25 mouse cellular contexts compared by ENCODE assay signal in the genomic region with DNA sequence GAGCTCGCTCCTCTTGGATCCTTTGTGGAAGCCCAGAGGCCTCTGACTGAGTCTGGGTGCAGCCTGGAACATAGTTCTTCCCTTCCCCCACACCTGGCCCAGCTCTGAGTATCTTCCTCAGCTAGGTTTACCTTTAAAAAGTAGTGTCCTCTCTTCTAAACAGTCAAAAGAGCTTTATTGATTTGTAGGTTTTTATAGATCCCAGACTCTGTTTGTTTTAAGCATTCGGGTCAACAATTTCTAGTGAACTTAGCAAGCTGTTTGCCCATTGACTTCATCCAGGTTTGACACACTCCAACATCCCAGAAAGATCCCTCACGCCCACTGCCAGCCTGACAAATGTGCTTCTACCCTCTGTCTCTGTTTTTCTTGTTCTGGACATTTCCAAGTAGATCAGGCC. TPM values are rescaled to one million over a fixed set of nuclear protein-coding genes. Genes with fewer than 3 reads are reported as not detected.
DNase-seq lines count a peak whose midpoint lies in the region; ATAC-seq and TF ChIP-seq lines count a peak whose summit lies in the region.
"Had no signal": no experiment of that assay in that cellular context is flagged by ENCODE, and none has a peak within 500 bp of the region (broad histone marks: within the 10 kb centered on the region; RNA-seq: fewer than 3 reads in every experiment).

No protein-coding gene starts in this region.

- H3K79me2 ChIP-seq in liver, adult 2 months (ENCODE audit: control insufficient read depth, insufficient read depth, low read length), result 0 out of 2 replicates have a peak, but pooled peaks cover 2% of the 10 kb centered on the region

- H3K9ac ChIP-seq in liver, adult 2 months (ENCODE audit: low read depth, low read length), result no peak overlapping the region
- H3K9ac ChIP-seq in liver, embryonic 11.5 days (ENCODE audit: low read depth, low read length), result no peak overlapping the region
- no peak overlapping the region for H3K9ac ChIP-seq in liver, embryonic 15.5 days
- H3K9ac ChIP-seq in liver, postnatal 0 days (replicated peaks), result no peak overlapping the region
- H3K9ac ChIP-seq: embryonic facial prominence, embryonic 12.5 days; forebrain, embryonic 13.5 days; forebrain, embryonic 15.5 days had no signal

- H3K27ac ChIP-seq in liver, adult 2 months (replicated peaks; ENCODE audit: insufficient read depth, low read depth, low read length), result peak overlapping the region; percentile 81
- no peak overlapping the region for H3K27ac ChIP-seq in liver, embryonic 11.5 days (ENCODE audit: low read depth, low read length)
- peak overlapping the region; percentile 19; the same call in 1 of the 2 replicates for H3K27ac ChIP-seq in liver, embryonic 15.5 days (replicated peaks)
- H3K27ac ChIP-seq in liver, postnatal 0 days (ENCODE audit: low read depth), result peak overlapping the region; percentile 84
- H3K27ac ChIP-seq: embryonic facial prominence, embryonic 10.5 days; embryonic facial prominence, embryonic 12.5 days; forebrain, embryonic 13.5 days; forebrain, embryonic 15.5 days had no signal

- no peak for TF ChIP-seq CTCF in liver, adult 2 months (IDR thresholded peaks at IDR 0.05; ENCODE audit: low read depth, low read length)
- no peak for TF ChIP-seq CTCF in liver, postnatal 0 days (IDR thresholded peaks at IDR 0.05; ENCODE audit: low read depth)

- H3K27me3 ChIP-seq in liver, adult 2 months (ENCODE audit: control insufficient read depth, insufficient read depth, low read length), result no peaks in the 10 kb centered on the region
- no peaks in the 10 kb centered on the region for H3K27me3 ChIP-seq in liver, embryonic 11.5 days (replicated peaks; ENCODE audit: control insufficient read depth, insufficient read depth, low read length)
- H3K27me3 ChIP-seq in liver, embryonic 15.5 days, result no peaks in the 10 kb centered on the region
- no peaks in the 10 kb centered on the region for H3K27me3 ChIP-seq in liver, postnatal 0 days (ENCODE audit: insufficient read depth, low read length)
- H3K27me3 ChIP-seq: embryonic facial prominence, embryonic 12.5 days; forebrain, embryonic 13.5 days; forebrain, embryonic 15.5 days; Patski had no signal

- no peaks in the 10 kb centered on the region for H3K36me3 ChIP-seq in liver, adult 2 months (ENCODE audit: control insufficient read depth, insufficient read depth, low read length)
- H3K36me3 ChIP-seq in liver, embryonic 11.5 days (ENCODE audit: control insufficient read depth, insufficient read depth, low read length), result no peaks in the 10 kb centered on the region
- H3K36me3 ChIP-seq in liver, embryonic 15.5 days (replicated peaks), result no peaks in the 10 kb centered on the region
- H3K36me3 ChIP-seq in liver, postnatal 0 days (replicated peaks; ENCODE audit: insufficient read depth, low read length), result no peaks in the 10 kb centered on the region
- H3K36me3 ChIP-seq: embryonic facial prominence, embryonic 10.5 days; embryonic facial prominence, embryonic 12.5 days; forebrain, embryonic 15.5 days; G1E had no signal

- no peak overlapping the region for H3K4me2 ChIP-seq in liver, embryonic 11.5 days
- no peak overlapping the region for H3K4me2 ChIP-seq in liver, embryonic 15.5 days
- no peak overlapping the region for H3K4me2 ChIP-seq in liver, postnatal 0 days (ENCODE audit: low read depth, low read length)
- H3K4me2 ChIP-seq: embryonic facial prominence, embryonic 12.5 days; forebrain, embryonic 13.5 days; forebrain, embryonic 15.5 days had no signal

- no peaks in the 10 kb centered on the region for H3K9me3 ChIP-seq in liver, embryonic 11.5 days (ENCODE audit: control insufficient read depth, low read length)
- no peaks in the 10 kb centered on the region for H3K9me3 ChIP-seq in liver, embryonic 15.5 days (replicated peaks)
- no peaks in the 10 kb centered on the region for H3K9me3 ChIP-seq in liver, postnatal 0 days (ENCODE audit: low read length)
- H3K9me3 ChIP-seq: embryonic facial prominence, embryonic 10.5 days; embryonic facial prominence, embryonic 12.5 days; forebrain, embryonic 13.5 days; forebrain, embryonic 15.5 days; G1E had no signal

- DNase-seq in liver, adult 2 months (ENCODE audit: extremely low read depth, low read depth, low spot score), result peak; percentile 92
- DNase-seq in liver, embryonic 11.5 days (ENCODE audit: low spot score), result no peak
- peak; percentile 3 for DNase-seq in adipocyte (ENCODE audit: low spot score)
- peak; percentile 33 for DNase-seq in liver, postnatal 0 days
- no peak for DNase-seq in kidney, postnatal 36 days
- DNase-seq in lung, postnatal 25 days (ENCODE audit: low spot score), result no peak
- DNase-seq: adrenal gland, adult 2 months; adrenal gland, postnatal 14 days; adrenal gland, postnatal 36 days; B cell, adult 2 months; cerebellum, adult 11-12 months; cerebellum, adult 2 months; cerebellum, adult 9-10 months; cerebellum, postnatal 10 days; cerebellum, postnatal 25 days had no signal

- TF ChIP-seq EP300 in liver, postnatal 0 days (IDR thresholded peaks at IDR 0.05; ENCODE audit: low read depth), result peak; percentile 45; the same call in 1 of the 2 replicates

- 12% methylated on average over 3 of the region's 3 CpGs for WGBS in liver, adult 2 months
- 38% methylated on average over 3 of the region's 3 CpGs for WGBS in liver, embryonic 11.5 days
- 31% methylated on average over 3 of the region's 3 CpGs for WGBS in liver, embryonic 15.5 days (ENCODE audit: insufficient replicate concordance)
- WGBS in liver, postnatal 0 days (ENCODE audit: insufficient replicate concordance), result 43% methylated on average over 3 of the region's 3 CpGs

- ATAC-seq in liver, embryonic 11.5 days (replicated peaks; ENCODE audit: low FRiP score), result no peak
- peak; percentile 51; the same call in 1 of the 2 replicates for ATAC-seq in liver, embryonic 15.5 days (ENCODE audit: insufficient read depth)
- ATAC-seq in liver, postnatal 0 days, result peak; percentile 74
- ATAC-seq: activated CD4-positive, CD25-positive, alpha-beta regulatory T cell, adult 4 months; CD4-positive, CD25-positive, alpha-beta regulatory T cell, adult 4 months; forebrain, embryonic 13.5 days; forebrain, embryonic 15.5 days; Patski had no signal

- no peak for TF ChIP-seq POLR2A in liver, adult 2 months (IDR thresholded peaks at IDR 0.05; ENCODE audit: extremely low read depth, insufficient read depth, low read length)

- no peak overlapping the region for H3K4me3 ChIP-seq in liver, adult 2 months (ENCODE audit: insufficient read depth, low read depth, low read length)
- no peak overlapping the region for H3K4me3 ChIP-seq in liver, embryonic 11.5 days (ENCODE audit: low read depth, low read length)
- H3K4me3 ChIP-seq in liver, embryonic 15.5 days (replicated peaks), result no peak overlapping the region
- no peak overlapping the region for H3K4me3 ChIP-seq in liver, postnatal 0 days (ENCODE audit: low read depth, low read length)
- H3K4me3 ChIP-seq: embryonic facial prominence, embryonic 10.5 days; embryonic facial prominence, embryonic 12.5 days; forebrain, embryonic 13.5 days; forebrain, embryonic 15.5 days had no signal

- peaks cover 26% of the 10 kb centered on the region for H3K4me1 ChIP-seq in liver, adult 2 months (ENCODE audit: control insufficient read depth, insufficient read depth, low read length)
- H3K4me1 ChIP-seq in liver, embryonic 11.5 days (replicated peaks; ENCODE audit: control insufficient read depth, insufficient read depth, low read length), result no peaks in the 10 kb centered on the region
- H3K4me1 ChIP-seq in liver, embryonic 15.5 days (replicated peaks), result peaks cover 6% of the 10 kb centered on the region
- peaks cover 18% of the 10 kb centered on the region for H3K4me1 ChIP-seq in liver, postnatal 0 days (ENCODE audit: insufficient read depth)
- H3K4me1 ChIP-seq: embryonic facial prominence, embryonic 12.5 days had no signal

RNA-seq across cellular contexts. Expression of a gene that starts 38.6 kb away (rescaled TPM):
- total RNA-seq in liver, adult 2 months (2014; rRNA removed), result 4.1 and 6.4 TPM in 2 replicates
- 4.5 and 6.6 TPM in 2 replicates for polyA plus RNA-seq in liver, adult 2 months (2012; rRNA removed)
- polyA plus RNA-seq in liver, embryonic 11.5 days (2014; fragmentation: Nextera tagmentation; extraction: Ambion mirVana), result 0.90 and 1.0 TPM in 2 replicates
- polyA plus RNA-seq in liver, embryonic 15.5 days (2015; fragmentation: Nextera tagmentation; extraction: Ambion mirVana), result 0.54 and 0.66 TPM in 2 replicates
- 0.58 and 0.92 TPM in 2 replicates for polyA plus RNA-seq in liver, postnatal 0 days (2015; fragmentation: Nextera tagmentation; extraction: Ambion mirVana)
- total RNA-seq: CH12.LX had no signal
- polyA plus RNA-seq: G1E had no signal

Comparison
In these comparisons a context has a peak if more than half of its experiments do, and no peak if none do; other contexts are left out.
1. DNase-seq: peak in liver, adult 2 months (single experiment), adipocyte (single experiment) and liver, postnatal 0 days (single experiment); none in liver, embryonic 11.5 days (single experiment), kidney, postnatal 36 days (0 of 2) and lung, postnatal 25 days (single experiment).